Mouse (Mus musculus): Measurements from ENCODE around the gene Wnt10b.

Gene Wnt10b

DNA sequence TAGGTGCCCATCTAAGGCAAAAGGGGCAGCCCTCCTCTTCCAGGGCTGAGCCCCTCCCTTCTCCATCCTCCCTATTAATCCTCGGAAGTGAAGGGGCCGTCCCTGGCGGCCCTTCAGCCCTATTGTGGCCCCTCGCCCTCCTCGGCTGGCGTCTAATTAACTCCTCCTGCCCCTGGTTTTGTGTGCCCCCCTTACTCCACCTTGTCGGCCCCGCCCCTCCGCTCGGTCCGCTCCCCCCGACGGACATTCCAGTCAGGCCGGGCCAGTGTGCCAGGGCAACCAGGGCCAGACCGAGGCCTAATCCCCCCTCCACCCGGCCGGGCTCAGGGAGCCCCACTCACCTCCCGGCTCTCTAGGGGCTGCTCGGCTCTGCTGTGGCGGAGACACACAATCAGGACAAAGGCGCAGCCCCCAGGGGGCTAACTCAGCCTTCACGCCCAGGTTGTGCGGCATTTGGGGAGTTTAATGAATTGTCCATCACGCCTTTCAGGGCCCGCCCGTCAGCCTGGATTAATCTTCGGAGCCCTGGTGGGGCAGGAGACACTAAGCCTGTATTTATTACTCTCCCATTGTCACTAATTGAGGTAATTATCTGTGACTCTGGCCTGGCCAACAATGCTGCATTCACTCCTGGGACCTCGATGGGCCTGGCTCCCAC is 20.0 kb upstream of the Wnt10b start:
- CTCF ChIA-PET, result no interaction called here

DNA sequence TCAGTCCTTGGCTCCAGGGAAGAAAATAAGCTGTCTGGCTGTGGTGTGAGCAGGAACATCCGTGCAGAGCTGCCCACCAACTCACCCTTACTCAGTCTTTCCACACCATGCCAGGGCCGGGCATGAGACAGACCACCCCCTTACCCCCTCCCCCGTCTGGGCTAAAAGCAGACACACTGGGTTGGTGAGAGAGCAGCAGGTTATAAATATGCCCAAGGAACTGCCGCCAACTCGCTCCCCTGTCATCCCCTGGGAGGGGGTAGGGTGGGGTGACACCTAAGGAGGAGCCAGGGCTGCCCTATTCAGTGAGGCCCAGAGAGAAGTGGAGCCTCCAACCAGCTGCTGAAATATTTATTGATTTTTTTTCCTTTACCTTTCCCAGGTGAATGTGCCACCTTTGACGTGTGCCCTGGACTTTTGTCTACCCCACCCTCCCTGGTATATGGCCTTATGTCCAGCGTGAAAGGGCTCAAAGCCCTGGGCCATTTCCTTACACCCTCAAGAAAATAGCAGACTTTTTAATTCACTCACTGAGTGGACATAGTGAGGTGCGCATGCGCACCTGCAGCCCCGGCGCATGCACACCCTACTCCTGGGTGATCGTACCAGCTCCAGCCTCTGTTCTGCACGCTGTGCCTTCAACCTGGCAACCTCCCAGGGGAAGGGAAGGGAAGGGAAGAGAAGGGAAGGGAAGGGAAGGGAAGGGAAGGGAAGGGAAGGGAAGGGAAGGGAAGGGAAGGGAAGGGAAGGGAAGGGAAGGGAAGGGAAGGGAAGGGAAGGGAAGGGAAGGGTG is 19.0 kb upstream of the Wnt10b start:
- CTCF ChIA-PET, result interaction anchor here (0.7 kb wide), 2 partner anchors 87 to 144 kb away, joined by 5 to 9 read pairs; no protein-coding TSS in a partner anchor

DNA sequence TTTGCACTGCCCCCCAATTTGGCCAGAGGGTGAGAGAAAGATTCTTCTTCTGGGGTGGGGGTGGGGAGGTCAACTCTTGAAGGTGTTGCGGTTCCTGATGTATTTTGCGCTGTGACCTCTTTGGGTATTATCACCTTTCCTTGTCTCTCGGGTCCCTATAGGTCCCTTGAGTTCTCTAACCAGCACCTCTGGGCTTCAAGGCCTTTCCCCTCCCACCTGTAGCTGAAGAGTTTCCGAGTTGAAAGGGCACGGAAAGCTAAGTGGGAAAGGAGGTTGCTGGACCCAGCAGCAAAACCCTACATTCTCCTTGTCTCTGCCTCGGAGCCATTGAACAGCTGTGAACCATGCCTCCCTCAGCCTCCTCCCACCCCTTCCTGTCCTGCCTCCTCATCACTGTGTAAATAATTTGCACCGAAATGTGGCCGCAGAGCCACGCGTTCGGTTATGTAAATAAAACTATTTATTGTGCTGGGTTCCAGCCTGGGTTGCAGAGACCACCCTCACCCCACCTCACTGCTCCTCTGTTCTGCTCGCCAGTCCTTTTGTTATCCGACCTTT is 15.3 kb upstream of the Wnt10b start:
- CTCF ChIA-PET, result no interaction called here

DNA sequence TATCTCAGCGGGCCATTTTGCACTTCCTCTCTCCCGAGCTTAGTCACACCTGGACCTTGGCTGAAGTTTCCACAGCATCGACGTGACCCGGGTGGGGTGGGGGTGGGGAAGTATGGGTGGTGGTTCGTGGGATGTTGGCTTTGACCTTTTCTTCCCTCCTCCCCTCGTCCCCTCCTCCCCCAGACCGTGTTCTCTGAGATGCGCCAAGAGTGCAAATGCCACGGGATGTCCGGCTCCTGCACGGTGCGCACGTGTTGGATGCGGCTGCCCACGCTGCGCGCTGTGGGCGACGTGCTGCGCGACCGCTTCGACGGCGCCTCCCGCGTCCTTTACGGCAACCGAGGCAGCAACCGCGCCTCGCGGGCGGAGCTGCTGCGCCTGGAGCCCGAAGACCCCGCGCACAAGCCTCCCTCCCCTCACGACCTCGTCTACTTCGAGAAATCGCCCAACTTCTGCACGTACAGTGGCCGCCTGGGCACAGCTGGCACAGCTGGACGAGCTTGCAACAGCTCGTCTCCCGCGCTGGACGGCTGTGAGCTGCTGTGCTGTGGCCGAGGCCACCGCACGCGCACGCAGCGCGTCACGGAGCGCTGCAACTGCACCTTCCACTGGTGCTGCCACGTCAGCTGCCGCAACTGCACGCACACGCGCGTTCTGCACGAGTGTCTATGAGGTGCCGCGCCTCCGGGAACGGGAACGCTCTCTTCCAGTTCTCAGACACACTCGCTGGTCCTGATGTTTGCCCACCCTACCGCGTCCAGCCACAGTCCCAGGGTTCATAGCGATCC is 14.5 kb upstream of the Wnt10b start:
- CTCF ChIA-PET, result interaction anchor here (0.6 kb wide), 1 partner anchor 82 kb away, joined by 8 read pairs; no protein-coding TSS in a partner anchor

DNA sequence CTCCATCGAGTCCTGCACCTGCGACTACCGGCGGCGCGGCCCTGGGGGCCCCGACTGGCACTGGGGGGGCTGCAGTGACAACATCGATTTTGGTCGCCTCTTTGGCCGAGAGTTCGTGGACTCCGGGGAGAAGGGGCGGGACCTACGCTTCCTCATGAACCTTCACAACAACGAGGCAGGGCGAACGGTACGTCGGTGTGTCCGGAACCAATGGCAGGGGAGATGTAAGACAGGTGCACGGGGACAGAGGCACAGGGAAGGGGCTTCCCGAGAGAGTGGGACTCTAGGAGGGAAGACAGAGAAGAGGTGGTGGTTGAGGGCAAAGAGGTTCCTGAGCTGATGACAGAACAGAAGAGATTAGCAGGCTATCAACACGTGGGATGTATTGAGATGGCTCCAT is 13.8 kb upstream of the Wnt10b start:
- CTCF ChIA-PET, result no interaction called here

DNA sequence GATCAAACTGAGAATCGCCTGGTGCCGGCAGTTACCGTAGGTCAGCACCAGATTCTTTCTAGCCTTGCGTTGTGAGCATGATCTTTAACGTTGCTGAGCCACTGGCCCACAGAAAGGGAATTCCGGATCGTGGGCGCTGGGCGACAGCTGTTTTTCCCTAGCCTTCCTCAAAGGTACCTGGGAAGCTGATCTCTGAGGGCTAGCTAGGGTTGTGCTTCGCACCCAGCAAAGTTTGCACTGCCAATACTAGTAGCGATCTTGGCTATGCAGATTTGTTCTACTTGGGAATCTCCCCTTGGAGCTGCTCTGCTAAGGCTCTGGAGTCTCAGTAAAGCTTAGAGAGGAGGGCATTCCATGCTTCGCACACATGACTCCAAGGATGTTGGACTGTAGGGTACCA is 13.3 kb upstream of the Wnt10b start:
- CTCF ChIA-PET, result interaction anchor here (1.0 kb wide), 1 partner anchor 17 kb away, joined by 13 read pairs; no protein-coding TSS in a partner anchor

DNA sequence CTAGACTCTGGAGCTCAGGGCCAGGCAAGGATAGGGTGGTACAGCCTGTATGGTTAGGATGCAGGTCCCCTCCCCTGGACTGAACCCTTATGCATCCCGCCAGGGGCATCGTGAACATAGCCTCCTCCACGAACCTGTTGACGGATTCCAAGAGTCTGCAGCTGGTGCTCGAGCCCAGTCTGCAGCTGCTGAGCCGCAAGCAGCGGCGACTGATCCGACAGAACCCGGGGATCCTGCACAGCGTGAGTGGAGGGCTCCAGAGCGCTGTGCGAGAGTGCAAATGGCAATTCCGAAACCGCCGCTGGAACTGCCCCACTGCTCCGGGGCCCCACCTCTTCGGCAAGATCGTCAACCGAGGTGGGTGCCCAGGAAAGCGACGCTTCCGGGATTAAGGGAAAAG is 12.8 kb upstream of the Wnt10b start:
- CTCF ChIA-PET, result interaction anchor here (0.6 to 1.0 kb wide), 3 partner anchors 17 to 219 kb away, joined by 3 to 13 read pairs (median 4); no protein-coding TSS in a partner anchor

DNA sequence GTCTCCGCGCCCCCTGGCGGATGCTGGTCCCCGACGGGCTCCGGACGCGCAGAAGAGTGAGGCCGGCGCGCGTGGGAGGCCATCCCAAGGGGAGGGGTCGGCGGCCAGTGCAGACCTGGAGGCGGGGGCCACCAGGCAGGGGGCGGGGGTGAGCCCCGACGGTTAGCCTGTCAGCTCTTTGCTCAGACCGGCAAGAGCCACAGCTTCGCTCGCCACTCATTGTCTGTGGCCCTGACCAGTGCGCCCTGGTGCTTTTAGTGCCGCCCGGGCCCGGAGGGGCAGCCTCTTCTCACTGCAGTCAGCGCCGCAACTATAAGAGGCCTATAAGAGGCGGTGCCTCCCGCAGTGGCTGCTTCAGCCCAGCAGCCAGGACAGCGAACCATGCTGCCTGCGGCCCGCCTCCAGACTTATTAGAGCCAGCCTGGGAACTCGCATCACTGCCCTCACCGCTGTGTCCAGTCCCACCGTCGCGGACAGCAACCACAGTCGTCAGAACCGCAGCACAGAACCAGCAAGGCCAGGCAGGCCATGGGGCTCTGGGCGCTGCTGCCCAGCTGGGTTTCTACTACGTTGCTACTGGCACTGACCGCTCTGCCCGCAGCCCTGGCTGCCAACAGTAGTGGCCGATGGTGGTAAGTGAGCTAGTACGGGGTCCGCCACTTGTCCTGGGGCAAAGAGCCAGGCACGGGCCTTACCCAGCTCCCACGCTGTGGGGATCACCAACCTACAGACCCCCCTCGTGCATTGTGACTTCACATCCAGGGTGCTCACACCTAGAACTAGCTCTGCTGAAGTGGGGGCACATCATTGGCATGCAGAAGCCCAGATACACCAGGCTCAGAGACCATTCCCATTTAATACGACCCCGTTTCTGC is 11.9 kb upstream of the Wnt10b start, which contains the start of gene Wnt1:
Wnt1 (plus strand) TSS at position 197 of the 875 bp plus-strand sequence.
- CTCF ChIA-PET, result interaction anchor here (0.6 to 0.7 kb wide), 2 partner anchors 33 to 218 kb away, joined by 4 to 7 read pairs; no protein-coding TSS in a partner anchor

DNA sequence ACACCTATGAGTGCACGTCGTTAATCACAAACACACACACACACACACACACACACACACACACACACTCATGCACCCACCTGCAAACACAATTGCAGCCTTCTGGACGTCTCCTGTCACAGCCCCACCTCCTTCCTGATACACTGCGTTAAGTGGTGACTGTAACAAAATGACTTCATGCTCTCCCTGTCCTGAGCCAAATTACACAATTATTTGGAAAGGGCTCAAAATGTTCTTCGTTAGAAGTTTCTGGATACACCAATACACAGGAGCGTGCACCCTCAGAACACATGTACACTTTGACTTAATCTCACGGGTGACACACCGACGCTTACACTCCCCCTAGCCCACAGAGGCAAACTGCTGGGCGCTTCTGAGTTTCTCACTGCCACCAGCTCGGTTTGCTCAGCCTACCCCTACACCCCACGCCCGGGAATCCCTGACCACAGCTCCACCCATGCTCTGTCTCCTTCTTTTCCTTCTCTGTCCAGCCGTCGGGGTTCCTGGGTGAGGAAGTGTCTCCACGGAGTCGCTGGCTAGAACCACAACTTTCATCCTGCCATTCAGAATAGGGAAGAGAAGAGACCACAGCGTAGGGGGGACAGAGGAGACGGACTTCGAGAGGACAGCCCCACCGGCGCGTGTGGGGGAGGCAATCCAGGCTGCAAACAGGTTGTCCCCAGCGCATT is 11.2 kb upstream of the Wnt10b start:
- CTCF ChIA-PET, result interaction anchor here (0.6 kb wide), 1 partner anchor 33 kb away, joined by 7 read pairs; no protein-coding TSS in a partner anchor

DNA sequence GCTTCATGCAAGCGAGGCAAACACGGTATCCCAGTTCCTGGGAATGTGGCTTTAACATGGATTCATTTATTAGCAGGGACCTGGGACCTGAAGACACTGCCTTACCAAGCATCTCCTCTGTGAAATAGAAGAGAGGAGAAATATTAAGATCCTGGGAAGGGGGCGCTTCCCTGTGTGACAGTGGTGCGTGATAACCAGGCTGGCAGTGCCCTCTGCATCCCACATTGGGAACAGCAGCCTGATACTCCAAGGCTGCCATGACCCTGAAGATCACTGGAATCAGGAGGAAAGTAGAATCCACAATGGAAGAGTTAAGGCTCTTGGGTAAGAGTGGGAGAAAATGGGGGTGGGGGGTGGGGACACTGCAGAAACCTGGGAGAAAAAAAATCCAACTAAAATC is 10.0 kb upstream of the Wnt10b start:
- CTCF ChIA-PET, result no interaction called here

DNA sequence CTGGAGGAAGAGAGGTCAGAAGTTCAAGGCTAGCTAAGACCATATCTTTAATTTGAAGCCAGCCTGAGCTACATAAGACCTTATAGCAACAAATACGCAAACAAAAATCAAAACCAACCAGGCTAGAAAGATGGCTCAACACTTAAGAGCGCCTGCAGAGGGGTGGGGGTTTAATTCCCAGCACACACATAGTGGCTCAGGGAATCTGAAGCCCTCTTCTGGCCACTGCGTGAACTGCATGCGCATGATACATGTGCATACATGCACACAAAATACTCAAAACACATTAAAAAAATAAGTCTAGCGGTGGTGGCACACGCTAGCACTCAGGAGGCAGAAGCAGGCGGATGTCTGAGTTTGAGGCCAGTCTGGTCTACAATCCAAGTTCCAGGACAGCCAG is 7.8 kb upstream of the Wnt10b start:
- CTCF ChIA-PET, result interaction anchor here (0.6 kb wide), 1 partner anchor 63 kb away, joined by 3 read pairs; no protein-coding TSS in a partner anchor

DNA sequence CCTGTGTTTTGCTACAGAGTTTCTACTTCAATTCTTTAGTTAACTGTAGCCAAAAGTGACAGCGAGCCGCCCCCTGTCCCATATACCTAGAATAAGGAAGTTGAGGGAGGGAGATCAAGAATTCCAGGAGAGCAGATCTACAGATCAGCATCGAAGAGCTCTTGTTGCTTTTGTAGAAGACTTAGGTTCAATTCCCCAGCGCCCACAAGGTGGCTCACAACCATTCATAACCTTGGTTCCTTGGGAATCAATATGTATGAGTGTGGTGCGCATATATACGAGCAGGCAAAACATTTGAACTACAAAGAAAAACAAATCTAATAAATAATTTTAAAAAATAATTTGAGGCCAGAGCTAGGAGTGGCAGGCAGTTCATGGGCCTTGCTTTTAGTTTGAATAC is 3.2 kb upstream of the Wnt10b start:
- CTCF ChIA-PET, result no interaction called here

DNA sequence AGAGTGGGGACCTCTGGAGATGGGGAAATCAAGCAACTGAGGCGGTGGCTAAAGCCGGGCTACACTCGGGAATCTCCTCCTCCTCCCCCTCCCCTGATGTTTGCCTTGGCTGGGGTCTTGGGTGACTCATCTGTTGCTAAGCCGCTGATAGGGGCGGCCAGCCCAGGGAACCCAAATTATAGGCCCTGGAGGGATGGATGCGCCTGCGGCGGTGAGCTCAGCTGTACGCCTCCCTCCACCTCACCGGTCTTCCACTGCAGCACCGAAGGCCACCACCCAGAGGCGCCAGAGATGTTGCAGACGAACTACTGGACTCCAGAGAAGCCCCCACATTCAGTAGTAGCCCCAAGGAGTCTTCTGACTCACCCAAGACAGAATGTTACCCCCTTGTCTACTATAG is 2.6 kb upstream of the Wnt10b start:
- CTCF ChIA-PET, result no interaction called here

DNA sequence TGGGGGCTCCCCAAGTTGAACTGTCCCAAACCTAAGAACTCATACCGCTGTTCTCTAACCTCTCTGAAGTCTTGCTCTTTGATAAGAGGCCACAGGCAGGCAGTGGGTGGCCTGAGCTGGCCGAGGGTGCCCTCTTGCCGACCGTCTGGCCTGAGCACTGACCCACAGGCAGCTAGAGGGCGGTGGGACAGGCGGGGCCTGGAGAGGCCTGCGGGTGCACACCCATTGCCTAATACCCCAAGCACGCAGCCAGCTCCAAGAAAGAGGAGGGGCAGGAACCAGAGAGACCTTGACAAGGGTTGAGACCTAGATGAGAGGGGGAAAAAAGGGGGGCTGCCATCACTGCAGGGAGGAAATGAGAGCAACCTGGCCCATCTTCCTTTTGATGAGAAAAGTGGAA is 2.1 kb upstream of the Wnt10b start:
- CTCF ChIA-PET, result no interaction called here

DNA sequence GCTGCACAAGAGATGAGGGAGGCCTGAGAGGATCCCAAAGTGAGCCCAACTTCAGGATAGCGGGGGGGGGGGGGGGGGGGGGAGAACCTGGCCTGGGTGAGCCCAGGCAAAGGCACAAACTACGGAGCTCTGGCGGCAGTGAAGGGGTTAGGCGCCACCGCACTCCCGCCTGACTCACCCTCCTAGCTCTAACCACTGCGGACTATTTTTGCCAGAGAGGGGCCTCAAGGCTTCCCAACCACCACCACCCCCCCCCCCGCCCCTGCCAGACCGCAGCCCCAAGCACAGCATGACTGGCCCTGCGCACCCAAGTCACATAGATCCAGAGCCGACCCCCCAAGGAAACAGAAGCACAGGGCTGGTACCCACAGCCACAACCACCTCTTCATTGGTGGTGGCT is 856 bp upstream of the Wnt10b start:
- CTCF ChIA-PET, result interaction anchor here (0.6 kb wide), 1 partner anchor 20 kb away, joined by 8 read pairs; no protein-coding TSS in a partner anchor

DNA sequence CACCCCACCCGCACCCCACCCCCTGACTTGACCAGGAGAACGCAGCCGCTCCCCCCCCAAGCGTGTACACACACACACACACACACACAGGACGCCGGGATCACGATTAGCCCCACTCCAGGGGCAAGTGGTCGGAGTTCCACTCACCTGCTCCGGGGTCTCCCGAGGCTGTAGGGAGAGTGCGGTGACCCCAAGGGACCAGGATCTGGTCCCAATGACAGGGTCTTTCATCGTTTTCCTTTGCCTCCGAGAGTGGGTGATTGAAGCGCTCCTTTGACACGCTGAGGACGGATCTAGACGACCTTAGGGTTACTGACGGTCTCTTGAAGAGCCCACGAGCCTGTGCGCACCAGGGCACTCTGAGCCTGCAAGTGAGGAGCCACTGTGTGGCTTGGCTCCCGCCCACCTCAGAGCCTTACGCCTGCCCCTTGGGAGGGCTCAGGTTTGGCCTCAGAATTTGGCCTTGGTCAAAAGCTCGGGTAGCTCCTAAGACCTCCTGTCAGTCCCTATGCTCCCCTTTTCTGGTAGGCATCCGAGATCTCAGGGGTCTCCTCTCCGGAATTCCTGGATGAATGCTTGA is 331 bp upstream of the Wnt10b start:
- CTCF ChIA-PET, result interaction anchor here (0.7 kb wide), 1 partner anchor 44 kb away, joined by 4 read pairs; no protein-coding TSS in a partner anchor

DNA sequence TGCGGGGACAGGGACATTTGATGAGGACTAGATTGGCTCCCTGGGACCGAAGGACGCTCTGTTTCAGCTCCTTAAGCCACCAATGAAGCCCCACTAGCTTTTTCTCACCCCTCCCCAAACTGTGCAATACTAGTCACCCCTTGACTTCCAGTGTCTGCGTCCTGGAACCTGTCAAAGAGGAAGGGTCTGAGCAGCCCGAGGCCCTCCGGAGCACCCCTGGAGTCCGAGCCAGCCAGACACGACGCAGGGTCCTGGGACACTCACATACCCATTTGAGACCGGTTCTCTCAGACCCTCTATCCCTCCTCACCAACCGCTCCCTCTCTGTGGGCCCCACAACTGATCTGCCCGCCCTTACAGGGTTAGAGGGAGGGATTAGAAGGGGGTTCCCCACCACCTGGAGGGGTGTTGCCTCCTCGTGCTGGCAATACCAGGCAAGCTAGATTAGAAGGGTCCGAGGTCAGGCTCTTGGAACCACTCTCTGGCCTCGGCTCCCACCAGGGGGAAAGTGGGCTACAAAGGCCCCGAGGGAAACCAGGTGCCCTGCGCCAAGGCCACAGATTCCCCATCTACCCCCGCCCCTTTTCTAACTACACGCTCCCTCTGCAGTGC is 839 bp downstream of the Wnt10b start:
- CTCF ChIA-PET, result no interaction called here

DNA sequence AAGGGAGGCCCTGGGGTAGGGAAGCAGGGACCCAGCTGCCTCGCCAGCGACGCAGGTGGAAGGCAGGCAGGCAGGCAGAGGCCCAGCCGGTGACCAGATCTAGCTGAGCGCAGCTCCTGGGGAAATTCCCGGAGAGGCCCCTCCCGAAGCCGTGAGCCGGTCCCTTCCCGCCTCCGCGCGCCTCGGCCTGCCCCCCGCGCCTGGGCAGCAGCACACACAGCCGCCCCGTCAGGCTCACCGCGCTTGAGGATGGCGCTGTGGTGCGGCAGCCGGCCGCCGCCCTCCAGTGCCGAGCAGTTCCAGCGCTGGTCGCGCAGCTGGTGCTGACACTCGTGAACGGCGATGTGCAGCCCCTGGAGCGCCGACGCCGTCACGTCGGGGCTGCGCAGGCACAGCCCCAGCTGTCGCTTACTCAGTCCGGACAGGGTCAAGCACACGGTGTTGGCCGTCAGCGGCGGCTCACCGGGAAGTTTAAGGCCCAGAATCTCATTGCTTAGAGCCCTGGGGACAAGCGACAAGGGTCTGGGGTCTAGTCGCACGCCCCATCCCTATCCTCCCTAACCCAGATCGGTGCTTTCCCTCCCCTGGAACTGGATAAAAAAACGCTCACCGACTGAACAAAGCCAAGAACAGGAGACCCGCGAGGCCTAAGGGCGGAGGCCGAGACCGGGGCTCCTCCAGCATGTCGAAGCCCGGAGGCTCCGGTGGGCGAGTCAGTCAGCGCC is 1.5 kb downstream of the Wnt10b start:
- CTCF ChIA-PET, result interaction anchor here (0.8 kb wide), 1 partner anchor 376 kb away, joined by 9 read pairs; no protein-coding TSS in a partner anchor

Data from spleen, embryonic (tissue).